22 mouse cellular contexts compared by ENCODE assay signal in the genomic region with DNA sequence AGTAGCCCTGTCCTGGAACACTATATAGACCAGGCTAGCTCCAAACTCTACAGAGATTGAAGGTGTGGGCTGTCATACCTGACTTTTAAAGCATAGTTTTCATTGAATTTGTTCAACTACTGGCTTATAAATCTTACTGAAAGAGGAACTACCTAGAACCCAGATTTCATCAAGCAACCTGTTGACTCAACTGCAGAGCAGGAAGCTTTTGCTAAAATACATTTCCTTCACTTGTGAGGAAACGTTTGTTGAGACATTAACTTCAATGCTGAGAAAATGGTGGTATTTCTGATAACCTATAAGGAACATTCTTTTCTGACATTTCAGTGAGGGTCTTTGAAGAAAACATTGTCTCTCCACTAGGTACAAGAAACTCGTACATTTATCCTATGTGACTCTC. TPM values are rescaled to one million over a fixed set of nuclear protein-coding genes. Genes with fewer than 3 reads are reported as not detected.
DNase-seq lines count a peak whose midpoint lies in the region; ATAC-seq and TF ChIP-seq lines count a peak whose summit lies in the region.
"Had no signal": no experiment of that assay in that cellular context is flagged by ENCODE, and none has a peak within 500 bp of the region (broad histone marks: within the 10 kb centered on the region; RNA-seq: fewer than 3 reads in every experiment).

No protein-coding gene starts in this region.

- no peak overlapping the region for H3K4me3 ChIP-seq in heart, embryonic 13.5 days
- no peak overlapping the region for H3K4me3 ChIP-seq in liver, postnatal 0 days (ENCODE audit: low read depth, low read length)
- H3K4me3 ChIP-seq in liver, embryonic 11.5 days (ENCODE audit: low read depth, low read length), result no peak overlapping the region
- H3K4me3 ChIP-seq in intestine, postnatal 0 days (ENCODE audit: low read depth, low read length), result no peak overlapping the region
- H3K4me3 ChIP-seq: embryonic facial prominence, embryonic 10.5 days; forebrain, embryonic 15.5 days; kidney, embryonic 15.5 days; limb, embryonic 13.5 days; midbrain, embryonic 12.5 days; stomach, embryonic 15.5 days had no signal

- H3K9me3 ChIP-seq in heart, embryonic 13.5 days, result no peaks in the 10 kb centered on the region
- H3K9me3 ChIP-seq in liver, postnatal 0 days (ENCODE audit: low read length), result no peaks in the 10 kb centered on the region
- no peaks in the 10 kb centered on the region for H3K9me3 ChIP-seq in liver, embryonic 11.5 days (ENCODE audit: control insufficient read depth, low read length)
- H3K9me3 ChIP-seq in intestine, postnatal 0 days (ENCODE audit: control insufficient read depth), result no peaks in the 10 kb centered on the region
- H3K9me3 ChIP-seq: embryonic facial prominence, embryonic 10.5 days; forebrain, embryonic 15.5 days; kidney, embryonic 15.5 days; limb, embryonic 13.5 days; midbrain, embryonic 12.5 days; stomach, embryonic 15.5 days had no signal

- H3K27ac ChIP-seq in heart, embryonic 13.5 days (replicated peaks), result peak overlapping the region; percentile 60
- peak overlapping the region; percentile 36 for H3K27ac ChIP-seq in liver, postnatal 0 days (ENCODE audit: low read depth)
- no peak overlapping the region for H3K27ac ChIP-seq in liver, embryonic 11.5 days (ENCODE audit: low read depth, low read length)
- H3K27ac ChIP-seq in intestine, postnatal 0 days (ENCODE audit: low read depth, low read length), result no peak overlapping the region
- H3K27ac ChIP-seq: embryonic facial prominence, embryonic 10.5 days; forebrain, embryonic 15.5 days; limb, embryonic 13.5 days; liver, embryonic 14.5 days; midbrain, embryonic 12.5 days had no signal

- ATAC-seq in heart, embryonic 13.5 days (ENCODE audit: extremely low read depth, insufficient number of reproducible peaks, low FRiP score, low TSS enrichment), result no peak
- ATAC-seq in liver, postnatal 0 days, result no peak
- no peak for ATAC-seq in liver, embryonic 11.5 days (replicated peaks; ENCODE audit: low FRiP score)
- ATAC-seq in intestine, postnatal 0 days, result no peak
- ATAC-seq: forebrain, embryonic 15.5 days; hindbrain, embryonic 16.5 days; intestine, embryonic 16.5 days had no signal

- TF ChIP-seq EP300 in liver, postnatal 0 days (IDR thresholded peaks at IDR 0.05; ENCODE audit: low read depth), result peak; percentile 47; the same call in 1 of the 2 replicates

- H3K4me2 ChIP-seq in heart, embryonic 13.5 days, result peak overlapping the region; percentile 38; the same call in 1 of the 2 replicates
- 0 out of 2 replicates have a peak overlapping the region, but pooled peaks have one; percentile 29 for H3K4me2 ChIP-seq in liver, postnatal 0 days (ENCODE audit: low read depth, low read length)
- H3K4me2 ChIP-seq in liver, embryonic 11.5 days, result no peak overlapping the region
- no peak overlapping the region for H3K4me2 ChIP-seq in intestine, postnatal 0 days (replicated peaks; ENCODE audit: low read depth)
- H3K4me2 ChIP-seq: forebrain, embryonic 15.5 days; kidney, embryonic 15.5 days; limb, embryonic 13.5 days; midbrain, embryonic 12.5 days; stomach, embryonic 15.5 days had no signal

- H3K4me1 ChIP-seq in heart, embryonic 13.5 days, result peaks cover 91% of the 10 kb centered on the region
- H3K4me1 ChIP-seq in liver, postnatal 0 days (ENCODE audit: insufficient read depth), result peaks cover 57% of the 10 kb centered on the region
- peaks cover 31% of the 10 kb centered on the region for H3K4me1 ChIP-seq in liver, embryonic 11.5 days (replicated peaks; ENCODE audit: control insufficient read depth, insufficient read depth, low read length)
- H3K4me1 ChIP-seq in intestine, postnatal 0 days (replicated peaks; ENCODE audit: control insufficient read depth, insufficient read depth, low read length), result peaks cover 12% of the 10 kb centered on the region

- H3K27me3 ChIP-seq in heart, embryonic 13.5 days (replicated peaks), result no peaks in the 10 kb centered on the region
- no peaks in the 10 kb centered on the region for H3K27me3 ChIP-seq in liver, postnatal 0 days (ENCODE audit: insufficient read depth, low read length)
- H3K27me3 ChIP-seq in liver, embryonic 11.5 days (replicated peaks; ENCODE audit: control insufficient read depth, insufficient read depth, low read length), result no peaks in the 10 kb centered on the region
- no peaks in the 10 kb centered on the region for H3K27me3 ChIP-seq in intestine, postnatal 0 days (replicated peaks; ENCODE audit: control insufficient read depth, insufficient read depth, low read length)
- H3K27me3 ChIP-seq: forebrain, embryonic 15.5 days; kidney, embryonic 15.5 days; limb, embryonic 13.5 days; midbrain, embryonic 12.5 days; stomach, embryonic 15.5 days had no signal

- no peak overlapping the region for H3K9ac ChIP-seq in heart, embryonic 13.5 days
- H3K9ac ChIP-seq in liver, postnatal 0 days (replicated peaks), result no peak overlapping the region
- H3K9ac ChIP-seq in liver, embryonic 11.5 days (ENCODE audit: low read depth, low read length), result no peak overlapping the region
- no peak overlapping the region for H3K9ac ChIP-seq in intestine, postnatal 0 days (ENCODE audit: low read depth, low read length)
- H3K9ac ChIP-seq: forebrain, embryonic 15.5 days; kidney, embryonic 15.5 days; limb, embryonic 13.5 days; liver, embryonic 14.5 days; midbrain, embryonic 12.5 days; stomach, embryonic 15.5 days had no signal

- no peak for TF ChIP-seq CTCF in liver, postnatal 0 days (IDR thresholded peaks at IDR 0.05; ENCODE audit: low read depth)
- TF ChIP-seq CTCF in intestine, postnatal 0 days (IDR thresholded peaks at IDR 0.05; ENCODE audit: low read depth), result no peak

- WGBS in heart, embryonic 13.5 days, result 40% methylated on average over 2 of the region's 2 CpGs
- whole genome bisulfite sequencing in liver, postnatal 0 days (ENCODE audit: insufficient replicate concordance), result 39% methylated on average over 2 of the region's 2 CpGs
- WGBS in liver, embryonic 11.5 days, result 57% methylated on average over 2 of the region's 2 CpGs
- WGBS in intestine, postnatal 0 days, result 55% methylated on average over 2 of the region's 2 CpGs

- peaks cover 17% of the 10 kb centered on the region for H3K36me3 ChIP-seq in heart, embryonic 13.5 days
- no peaks in the 10 kb centered on the region for H3K36me3 ChIP-seq in liver, postnatal 0 days (replicated peaks; ENCODE audit: insufficient read depth, low read length)
- no peaks in the 10 kb centered on the region for H3K36me3 ChIP-seq in liver, embryonic 11.5 days (ENCODE audit: control insufficient read depth, insufficient read depth, low read length)
- no peaks in the 10 kb centered on the region for H3K36me3 ChIP-seq in intestine, postnatal 0 days (ENCODE audit: control insufficient read depth, insufficient read depth)
- H3K36me3 ChIP-seq: stomach, embryonic 15.5 days had no signal

- DNase-seq in heart, postnatal 4 days, result no peak
- DNase-seq in liver, postnatal 0 days, result no peak
- no peak for DNase-seq in liver, embryonic 11.5 days (ENCODE audit: low spot score)
- peak; percentile 41 for DNase-seq in A20 (ENCODE audit: low read depth, low spot score)
- peak; percentile 64 for DNase-seq in induced T-regulatory cell, adult 2 months (ENCODE audit: low read depth)
- DNase-seq in right cerebral cortex, postnatal 25 days, result no peak
- DNase-seq: adrenal gland, postnatal 10 days; cerebellum, postnatal 10 days; gastrocnemius, postnatal 14 days; kidney, postnatal 36 days; layer of hippocampus, adult 9-11 months had no signal

RNA-seq across cellular contexts. Expression of a gene that starts 19.9 kb away (rescaled TPM):
- 17.5 and 21.1 TPM in 2 replicates for polyA plus RNA-seq in heart, embryonic 13.5 days (2015; fragmentation: Nextera tagmentation; extraction: Ambion mirVana)
- 100 to 1,000 TPM; 207 to 231 TPM for total RNA-seq in heart, postnatal 4 days (2021)
- 4.0 and 4.2 TPM in 2 replicates for polyA plus RNA-seq in liver, postnatal 0 days (2015; fragmentation: Nextera tagmentation; extraction: Ambion mirVana)
- polyA plus RNA-seq in liver, embryonic 11.5 days (2014; fragmentation: Nextera tagmentation; extraction: Ambion mirVana), result 12.5 and 13.6 TPM in 2 replicates
- 6.8 and 9.3 TPM in 2 replicates for polyA plus RNA-seq in intestine, postnatal 0 days (2015; fragmentation: Nextera tagmentation; extraction: Ambion mirVana)

Comparison
In these comparisons a context has a peak if more than half of its experiments do, and no peak if none do; other contexts are left out.
1. H3K27ac ChIP-seq: peak in heart, embryonic 13.5 days (single experiment) and liver, postnatal 0 days (single experiment); none in liver, embryonic 11.5 days (single experiment) and intestine, postnatal 0 days (single experiment).
2. H3K4me2 ChIP-seq: peak in heart, embryonic 13.5 days (single experiment) and liver, postnatal 0 days (single experiment); none in liver, embryonic 11.5 days (single experiment) and intestine, postnatal 0 days (single experiment).
3. DNase-seq: peak in A20 (single experiment) and induced T-regulatory cell, adult 2 months (single experiment); none in heart, postnatal 4 days (single experiment), liver, postnatal 0 days (single experiment), liver, embryonic 11.5 days (single experiment) and right cerebral cortex, postnatal 25 days (single experiment).